Mouse (Mus musculus) heart, embryonic 13.5 days (tissue): ENCODE data around the gene Prex1. TPM values are rescaled to one million over a fixed set of nuclear protein-coding genes. Genes with fewer than 3 reads are reported as not detected.

Experiments
- ATAC-seq: fragments of 200-750 bp; cut with Nextera tagmentation; 2 replicates; pipeline ENCODE4 v1.8.0; 2017; ENCODE audit warnings: moderate TSS enrichment; ENCODE audit not compliant: insufficient number of reproducible peaks, low FRiP score, low TSS enrichment; ENCODE audit errors: extremely low read depth
- H3K27ac ChIP-seq: fragments of 300-500 bp; sonication (generic); replicated peaks from 2 replicates; pipeline ENCODE4 v1.5.1; 2015; ENCODE audit warnings: moderate library complexity, mild to moderate bottlenecking, inconsistent platforms
- H3K27me3 ChIP-seq: fragments of 300-500 bp; sonication (generic); replicated peaks from 2 replicates; pipeline ENCODE4 v1.6.1; 2015; ENCODE audit warnings: mild to moderate bottlenecking, inconsistent platforms
- H3K36me3 ChIP-seq: fragments of 300-500 bp; sonication (generic); 2 replicates; pipeline ENCODE4 v1.6.1; 2015; ENCODE audit warnings: mild to moderate bottlenecking, inconsistent platforms
- H3K4me1 ChIP-seq: fragments of 300-500 bp; sonication (generic); 2 replicates; pipeline ENCODE4 v1.6.1; 2015; ENCODE audit warnings: inconsistent platforms
- H3K4me2 ChIP-seq: fragments of 300-500 bp; sonication (generic); 2 replicates; pipeline ENCODE4 v1.6.1; 2015; ENCODE audit warnings: inconsistent platforms, mild to moderate bottlenecking, moderate library complexity
- H3K4me3 ChIP-seq: fragments of 300-500 bp; sonication (generic); 2 replicates; pipeline ENCODE4 v1.5.1; 2015; ENCODE audit warnings: moderate library complexity, mild to moderate bottlenecking, inconsistent platforms
- H3K9ac ChIP-seq: fragments of 300-500 bp; sonication (generic); 2 replicates; pipeline ENCODE4 v1.6.1; 2015; ENCODE audit warnings: inconsistent platforms, mild to moderate bottlenecking, moderate library complexity
- H3K9me3 ChIP-seq: fragments of 300-500 bp; sonication (generic); 2 replicates; pipeline ENCODE4 v1.6.1; 2016; ENCODE audit warnings: inconsistent platforms
- WGBS: fragments of 180-500 bp; shearing (Covaris S2); methylation state at CpG from one replicate; pipeline ENCODE4 v1.1.7; 2015; ENCODE audit warnings: mixed read lengths; 5-methylcytosine and 5-hydroxymethylcytosine counted together
- polyA plus RNA-seq: library from polyadenylated mRNA; unstranded; fragments of >200 nt; fragmentation: Nextera tagmentation; extraction: Ambion mirVana; gene quantifications from 2 replicates; pipeline ENCODE4 v1.2.1, GENCODE M21; 2015

Prex1 gene
- polyA plus RNA-seq, 1 experiment from 2014 or later: 8.7 TPM

DNA sequence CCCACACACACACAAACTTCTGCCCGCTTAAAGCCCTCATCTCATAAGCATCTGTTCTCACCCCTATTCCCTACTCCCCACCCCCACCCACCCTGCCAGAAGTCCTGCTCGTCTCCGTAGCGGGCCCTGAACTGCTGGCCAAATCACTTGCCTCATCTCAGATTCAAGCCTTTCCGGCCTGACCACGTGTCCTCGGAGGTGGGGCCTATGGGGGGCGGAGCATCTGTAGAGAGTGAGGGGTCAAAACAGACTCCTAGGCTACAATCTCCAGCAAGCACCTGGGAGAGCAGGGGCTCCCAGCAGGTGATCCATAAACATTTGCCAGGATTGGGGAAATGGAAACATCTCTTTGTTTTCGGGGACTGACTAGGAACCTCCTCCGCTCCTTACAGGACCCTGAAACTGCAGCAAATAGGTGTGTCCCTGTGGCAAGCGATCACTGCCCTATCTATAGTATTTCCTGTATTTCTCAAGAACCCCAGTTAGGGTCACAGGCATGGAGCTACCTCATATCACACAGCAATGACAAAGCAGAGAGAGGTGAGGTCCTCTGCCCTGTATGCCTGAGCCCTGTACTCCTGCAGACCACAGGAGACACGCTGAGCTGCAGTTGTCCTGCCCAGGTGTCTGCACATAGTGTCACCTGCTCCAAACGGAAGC is 29.6 kb downstream of the Prex1 start:
- H3K4me2 ChIP-seq: peak overlapping the region; percentile 12; the same call in 1 of the 2 replicates
- H3K4me3 ChIP-seq: no peak overlapping the region
- 12% methylated on average over 13 of the region's 13 CpGs for WGBS
- no peaks in the 10 kb centered on the region for H3K9me3 ChIP-seq
- H3K27me3 ChIP-seq: 0 out of 2 replicates have a peak, but pooled peaks cover 2% of the 10 kb centered on the region
- no peak overlapping the region for H3K27ac ChIP-seq
- H3K9ac ChIP-seq: no peak overlapping the region
- no peak for ATAC-seq
- H3K4me1 ChIP-seq: peaks cover 30% of the 10 kb centered on the region
- no peaks in the 10 kb centered on the region for H3K36me3 ChIP-seq

DNA sequence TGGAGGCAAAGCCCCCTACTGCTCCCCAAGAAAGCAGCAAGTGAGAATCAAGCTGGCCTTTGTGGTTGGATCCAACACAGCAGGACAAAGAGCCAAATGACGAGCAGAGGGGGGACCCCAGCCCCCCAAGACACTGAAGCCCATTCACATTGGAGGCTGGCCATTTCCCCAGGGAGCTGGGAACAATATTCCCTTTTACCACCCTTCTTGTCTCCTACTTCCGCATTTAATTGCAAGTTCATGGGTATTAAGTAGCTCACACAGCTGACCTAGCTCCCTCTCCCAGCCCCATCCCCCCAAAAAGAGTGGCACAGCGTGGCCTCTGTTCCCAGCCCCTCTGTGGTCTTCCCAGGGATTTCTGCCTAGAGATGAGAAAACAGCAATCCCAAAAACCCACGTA is 30.8 kb downstream of the Prex1 start:
- 0 out of 2 replicates have a peak, but pooled peaks cover 2% of the 10 kb centered on the region for H3K27me3 ChIP-seq
- WGBS: 62% methylated on average over 4 of the region's 4 CpGs
- 0 out of 2 replicates have a peak, but pooled peaks cover under 1% of the 10 kb centered on the region for H3K9me3 ChIP-seq
- peaks cover 36% of the 10 kb centered on the region for H3K4me1 ChIP-seq
- no peak overlapping the region for H3K4me2 ChIP-seq
- no peak overlapping the region for H3K4me3 ChIP-seq
- no peaks in the 10 kb centered on the region for H3K36me3 ChIP-seq
- no peak overlapping the region for H3K27ac ChIP-seq
- no peak overlapping the region for H3K9ac ChIP-seq
- ATAC-seq: no peak

- no peak for ATAC-seq
- peaks cover 39% of the 10 kb centered on the region for H3K4me1 ChIP-seq
- 57% methylated on average over 13 of the region's 13 CpGs for WGBS
- H3K27ac ChIP-seq: no peak overlapping the region
- H3K27me3 ChIP-seq: no peaks in the 10 kb centered on the region
- H3K4me2 ChIP-seq: no peak overlapping the region
- no peak overlapping the region for H3K4me3 ChIP-seq
- H3K9me3 ChIP-seq: 0 out of 2 replicates have a peak, but pooled peaks cover 3% of the 10 kb centered on the region
- H3K9ac ChIP-seq: peak overlapping the region; percentile 42; the same call in 1 of the 2 replicates
- no peaks in the 10 kb centered on the region for H3K36me3 ChIP-seq
Measured at GRCm38 (mm10) chr2:166678959-166679759, 34.5 kb downstream of the Prex1 start.

- H3K4me1 ChIP-seq: peaks cover 44% of the 10 kb centered on the region
- ATAC-seq: no peak
- no peak overlapping the region for H3K27ac ChIP-seq
- no peaks in the 10 kb centered on the region for H3K36me3 ChIP-seq
- no peak overlapping the region for H3K9ac ChIP-seq
- no peaks in the 10 kb centered on the region for H3K27me3 ChIP-seq
- no peak overlapping the region for H3K4me3 ChIP-seq
- no peak overlapping the region for H3K4me2 ChIP-seq
- WGBS: 82% methylated on average over 11 of the region's 11 CpGs
- 0 out of 2 replicates have a peak, but pooled peaks cover 3% of the 10 kb centered on the region for H3K9me3 ChIP-seq
Measured at GRCm38 (mm10) chr2:166676933-166677332, 36.7 kb downstream of the Prex1 start.

DNA sequence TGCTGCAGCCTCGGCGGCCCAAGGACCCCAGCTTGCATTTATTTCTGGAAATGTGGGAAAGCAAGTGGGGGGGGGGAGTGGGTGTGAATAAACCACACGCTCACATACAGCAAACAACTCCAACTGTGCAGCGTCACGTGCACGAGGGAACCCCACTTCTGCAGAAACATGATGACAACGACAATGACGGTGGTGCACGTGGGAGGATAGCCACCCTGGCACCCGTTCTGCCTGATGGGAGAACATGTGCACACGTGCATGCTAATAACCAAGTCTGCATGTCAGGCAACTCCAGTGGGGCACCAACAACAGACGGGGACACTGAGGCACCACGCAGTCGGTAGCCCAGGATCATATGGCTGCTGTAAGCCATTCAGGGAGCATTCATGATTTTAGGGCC is 37.1 kb downstream of the Prex1 start:
- Histone ChIP-seq H3K9me3 (0 out of 2 replicates have a peak, but pooled peaks cover 3% of the 10 kb centered on the region), H3K27ac (no peak overlapping the region), H3K4me2 (no peak overlapping the region), H3K4me3 (no peak overlapping the region), H3K9ac (no peak overlapping the region), H3K36me3 (no peaks in the 10 kb centered on the region), H3K27me3 (no peaks in the 10 kb centered on the region), H3K4me1 (peaks cover 48% of the 10 kb centered on the region)
- ATAC-seq: no peak
- WGBS: 77% methylated on average over 14 of the region's 14 CpGs

GRCm38 (mm10) chr2:166675588-166676444 is 37.8 kb downstream of the Prex1 start:
- WGBS: 51% methylated on average over 14 of the region's 14 CpGs
- H3K36me3 ChIP-seq: no peaks in the 10 kb centered on the region
- no peak overlapping the region for H3K4me2 ChIP-seq
- no peak overlapping the region for H3K4me3 ChIP-seq
- ATAC-seq: no peak
- H3K27me3 ChIP-seq: no peaks in the 10 kb centered on the region
- H3K9ac ChIP-seq: no peak overlapping the region
- no peak overlapping the region for H3K27ac ChIP-seq
- H3K4me1 ChIP-seq: peaks cover 55% of the 10 kb centered on the region
- H3K9me3 ChIP-seq: 0 out of 2 replicates have a peak, but pooled peaks cover 3% of the 10 kb centered on the region

- Histone ChIP-seq H3K27me3 (0 out of 2 replicates have a peak, but pooled peaks cover 3% of the 10 kb centered on the region), H3K36me3 (no peaks in the 10 kb centered on the region), H3K27ac (no peak overlapping the region), H3K9ac (no peak overlapping the region), H3K4me3 (no peak overlapping the region), H3K4me1 (peaks cover 58% of the 10 kb centered on the region), H3K4me2 (no peak overlapping the region), H3K9me3 (0 out of 2 replicates have a peak, but pooled peaks cover 3% of the 10 kb centered on the region)
- WGBS: 7% methylated on average over 12 of the region's 12 CpGs
- ATAC-seq: no peak
Measured at GRCm38 (mm10) chr2:166674693-166675092, 38.9 kb downstream of the Prex1 start.

- H3K27me3 ChIP-seq: peaks cover 4% of the 10 kb centered on the region; the same call in 1 of the 2 replicates
- no peak overlapping the region for H3K27ac ChIP-seq
- H3K9me3 ChIP-seq: 0 out of 2 replicates have a peak, but pooled peaks cover 3% of the 10 kb centered on the region
- 70% methylated on average over 12 of the region's 12 CpGs for WGBS
- H3K4me3 ChIP-seq: no peak overlapping the region
- peaks cover 59% of the 10 kb centered on the region for H3K4me1 ChIP-seq
- H3K9ac ChIP-seq: no peak overlapping the region
- no peak overlapping the region for H3K4me2 ChIP-seq
- H3K36me3 ChIP-seq: no peaks in the 10 kb centered on the region
- ATAC-seq: no peak
Measured at GRCm38 (mm10) chr2:166673951-166674350, 39.7 kb downstream of the Prex1 start.

- 77% methylated on average over 14 of the region's 14 CpGs for WGBS
- no peaks in the 10 kb centered on the region for H3K9me3 ChIP-seq
- ATAC-seq: no peak
Measured at GRCm38 (mm10) chr2:166672171-166672965, 41.3 kb downstream of the Prex1 start.

GRCm38 (mm10) chr2:166671614-166672013 is 42.0 kb downstream of the Prex1 start:
- peaks cover 74% of the 10 kb centered on the region for H3K4me1 ChIP-seq
- no peak for ATAC-seq
- H3K4me2 ChIP-seq: no peak overlapping the region
- H3K9ac ChIP-seq: no peak overlapping the region
- WGBS: 89% methylated on average over 14 of the region's 14 CpGs
- H3K36me3 ChIP-seq: no peaks in the 10 kb centered on the region
- no peak overlapping the region for H3K27ac ChIP-seq
- H3K4me3 ChIP-seq: no peak overlapping the region
- no peaks in the 10 kb centered on the region for H3K9me3 ChIP-seq
- H3K27me3 ChIP-seq: peaks cover 4% of the 10 kb centered on the region; the same call in 1 of the 2 replicates

More at GRCm38 (mm10) chr2:166672171-166672965, 41.3 kb downstream of the Prex1 start:
- Histone ChIP-seq H3K4me1 (peaks cover 67% of the 10 kb centered on the region), H3K4me3 (no peak overlapping the region), H3K9ac (no peak overlapping the region), H3K4me2 (no peak overlapping the region), H3K27me3 (peaks cover 4% of the 10 kb centered on the region; the same call in 1 of the 2 replicates), H3K27ac (no peak overlapping the region), H3K36me3 (no peaks in the 10 kb centered on the region)
